In the genomic region with DNA sequence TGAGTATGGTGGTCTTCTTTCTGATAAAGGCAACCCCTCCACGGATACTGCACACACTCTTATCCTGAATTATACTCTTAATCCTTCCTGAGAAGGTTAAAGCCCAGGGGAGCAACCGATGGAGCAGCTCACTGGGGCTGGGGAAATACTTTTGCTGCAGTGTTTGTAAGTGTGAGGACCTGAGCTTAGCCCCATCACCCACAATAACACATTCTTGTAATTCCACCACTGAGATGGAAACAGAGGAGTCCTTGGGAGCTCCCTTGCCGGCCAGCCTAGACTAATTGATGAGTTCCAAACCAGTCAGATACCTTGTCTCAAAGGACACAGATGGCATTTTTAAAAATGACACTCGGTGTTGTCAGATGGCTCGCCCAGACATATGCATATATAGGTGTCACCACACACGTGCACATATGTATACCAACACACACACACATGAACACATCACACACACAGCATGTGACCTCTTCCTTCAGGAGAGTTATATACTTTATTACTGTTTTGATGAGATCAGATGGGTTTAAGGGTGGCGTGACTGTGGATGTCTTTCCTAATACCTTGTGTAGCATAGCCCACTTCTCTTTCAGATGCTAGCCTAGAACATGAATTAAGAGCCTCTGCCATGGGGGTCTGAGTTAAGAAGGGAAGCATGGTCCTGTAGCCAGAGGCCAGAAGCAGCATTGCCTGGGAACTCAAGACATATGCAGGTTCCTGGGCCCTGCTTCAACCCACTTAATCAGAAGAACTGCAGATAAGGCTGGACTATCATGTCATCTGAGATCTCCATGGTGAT, we compare ENCODE assay signal across 21 mouse cellular contexts.
DNase-seq lines count a peak whose midpoint lies in the region; ATAC-seq and TF ChIP-seq lines count a peak whose summit lies in the region.
"Had no signal": no experiment of that assay in that cellular context is flagged by ENCODE, and none has a peak within 500 bp of the region (broad histone marks: within the 10 kb centered on the region; RNA-seq: fewer than 3 reads in every experiment).

No protein-coding gene starts in this region.

- no peak for DNase-seq in heart, adult 9 months (ENCODE audit: low spot score in 2 of 2)
- DNase-seq in layer of hippocampus, adult 2 months (ENCODE audit: low spot score in 2 of 2), result no peak
- DNase-seq in layer of hippocampus, adult 9-10 months (ENCODE audit: low spot score), result no peak
- DNase-seq in MN1 (ENCODE audit: low spot score), result no peak
- no peak for DNase-seq in lung, postnatal 25 days (ENCODE audit: low spot score)
- DNase-seq: adrenal gland, postnatal 14 days; cerebellum, adult 11-12 months; cerebellum, adult 9-10 months; cerebellum, postnatal 25 days; gastrocnemius, postnatal 10 days; heart, postnatal 10 days; kidney, adult 8-10 months had no signal

- peaks cover 11% of the 10 kb centered on the region for H3K4me1 ChIP-seq in heart, embryonic 12.5 days (replicated peaks)
- H3K4me1 ChIP-seq: forebrain, embryonic 13.5 days; hindbrain, embryonic 10.5 days; intestine, embryonic 15.5 days had no signal

- H3K27me3 ChIP-seq in heart, embryonic 12.5 days (replicated peaks), result no peaks in the 10 kb centered on the region
- H3K27me3 ChIP-seq: forebrain, embryonic 13.5 days; intestine, embryonic 15.5 days had no signal

- no peak overlapping the region for H3K9ac ChIP-seq in heart, embryonic 12.5 days
- H3K9ac ChIP-seq: forebrain, embryonic 13.5 days; hindbrain, embryonic 14.5 days; intestine, embryonic 15.5 days had no signal

- ATAC-seq in heart, embryonic 12.5 days (ENCODE audit: insufficient number of reproducible peaks, low FRiP score), result 0 out of 2 replicates have a peak, but pooled peaks have one; percentile 29
- ATAC-seq in common myeloid progenitor, adult 5-6 weeks (replicated peaks; ENCODE audit: low read depth, poor library complexity, severe bottlenecking), result peak; percentile 81; the same call in 1 of the 2 replicates
- ATAC-seq: activated CD4-positive, CD25-positive, alpha-beta regulatory T cell, adult 4 months; forebrain, embryonic 13.5 days; intestine, embryonic 15.5 days had no signal

- no peak for TF ChIP-seq CTCF in layer of hippocampus, adult 2 months (conservative IDR thresholded peaks at IDR 0.05)

- WGBS in heart, embryonic 12.5 days, result 38% methylated on average over 7 of the region's 7 CpGs

- no peak overlapping the region for H3K4me3 ChIP-seq in heart, embryonic 12.5 days
- H3K4me3 ChIP-seq in layer of hippocampus, adult 2 months, result no peak overlapping the region
- H3K4me3 ChIP-seq: embryonic facial prominence, embryonic 10.5 days; forebrain, embryonic 13.5 days; heart, embryonic 10.5 days; hindbrain, embryonic 10.5 days; intestine, embryonic 15.5 days had no signal

- peak overlapping the region; percentile 6; the same call in 1 of the 2 replicates for H3K4me2 ChIP-seq in heart, embryonic 12.5 days
- H3K4me2 ChIP-seq: forebrain, embryonic 13.5 days; hindbrain, embryonic 14.5 days; intestine, embryonic 15.5 days had no signal

- no peaks in the 10 kb centered on the region for H3K36me3 ChIP-seq in heart, embryonic 12.5 days
- H3K36me3 ChIP-seq: heart, embryonic 10.5 days; hindbrain, embryonic 10.5 days; intestine, embryonic 15.5 days had no signal

- H3K27ac ChIP-seq in heart, embryonic 12.5 days (ENCODE audit: poor library complexity, severe bottlenecking), result no peak overlapping the region
- peak overlapping the region; percentile 55; the same call in 1 of the 2 replicates for H3K27ac ChIP-seq in layer of hippocampus, adult 2 months
- H3K27ac ChIP-seq: embryonic facial prominence, embryonic 10.5 days; forebrain, embryonic 13.5 days; heart, embryonic 10.5 days; hindbrain, embryonic 10.5 days; hindbrain, embryonic 14.5 days; intestine, embryonic 15.5 days had no signal

- no peaks in the 10 kb centered on the region for H3K9me3 ChIP-seq in heart, embryonic 12.5 days (replicated peaks)
- H3K9me3 ChIP-seq: embryonic facial prominence, embryonic 10.5 days; forebrain, embryonic 13.5 days; heart, embryonic 10.5 days; hindbrain, embryonic 10.5 days; intestine, embryonic 15.5 days had no signal
